Comparison of ENCODE assay signal across 9 mouse cellular contexts in the genomic region with DNA sequence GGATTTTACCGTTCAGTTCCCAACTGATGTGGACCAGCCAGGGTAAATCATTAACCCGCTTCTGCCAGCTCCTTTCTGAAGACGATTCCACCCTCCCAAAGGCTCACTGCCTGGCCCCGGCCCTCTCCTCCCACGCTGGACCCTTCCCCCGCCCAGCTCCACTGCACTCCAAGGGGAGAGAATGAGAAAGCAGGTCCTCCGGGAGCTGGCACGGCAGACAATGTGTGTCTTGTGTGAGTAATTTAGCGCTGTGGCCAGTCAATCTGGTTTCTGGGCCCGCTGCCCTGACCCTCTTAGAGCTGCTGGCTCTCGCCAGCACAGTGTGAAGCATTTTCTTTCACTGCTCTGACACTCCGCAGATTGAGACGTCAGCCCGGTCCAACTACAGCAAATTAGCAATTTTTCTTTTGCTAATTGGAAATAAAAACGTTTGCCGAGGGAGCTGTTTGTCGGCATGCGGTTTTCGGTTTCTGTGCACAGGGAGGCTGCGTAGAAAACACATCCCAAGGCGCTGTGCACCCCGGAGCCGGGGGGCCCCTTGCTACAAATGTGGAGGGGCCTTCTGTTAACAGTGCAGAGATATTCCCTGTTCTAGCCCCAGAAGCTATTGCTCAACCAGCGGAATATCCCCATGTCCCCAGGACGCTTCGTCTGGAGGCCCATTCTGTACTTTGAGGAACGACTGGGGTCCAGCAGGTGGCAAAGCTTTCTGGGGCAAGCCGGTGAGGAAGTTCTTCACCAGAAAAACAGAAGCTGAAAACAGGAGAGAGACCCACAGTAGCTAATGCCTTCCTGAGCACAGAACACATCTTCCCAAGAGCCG.
DNase-seq lines count a peak whose midpoint lies in the region; ATAC-seq and TF ChIP-seq lines count a peak whose summit lies in the region.
"Had no signal": no experiment of that assay in that cellular context is flagged by ENCODE, and none has a peak within 500 bp of the region (broad histone marks: within the 10 kb centered on the region; RNA-seq: fewer than 3 reads in every experiment).

No protein-coding gene starts in this region.

- H3K36me3 ChIP-seq in hindbrain, embryonic 12.5 days = no peaks in the 10 kb centered on the region
- no peaks in the 10 kb centered on the region for H3K36me3 ChIP-seq in liver, embryonic 16.5 days (ENCODE audit: control insufficient read depth, insufficient read depth)

- H3K27ac ChIP-seq in gastrocnemius, adult 2 months = peak overlapping the region; percentile 46
- peak overlapping the region; percentile 74 for H3K27ac ChIP-seq in hindbrain, embryonic 12.5 days
- H3K27ac ChIP-seq in liver, embryonic 16.5 days (ENCODE audit: low read length) = peak overlapping the region; percentile 1; the same call in 1 of the 2 replicates
- H3K27ac ChIP-seq: macrophage had no signal

- 0 out of 2 replicates have a peak overlapping the region, but pooled peaks have one; percentile 6 for H3K9ac ChIP-seq in hindbrain, embryonic 12.5 days
- H3K9ac ChIP-seq in liver, embryonic 16.5 days (ENCODE audit: low read depth, low read length) = no peak overlapping the region

- intact Hi-C loops in gastrocnemius, adult 2 months (cut with DNase I) = no loop called here

- WGBS in hindbrain, embryonic 12.5 days = 14% methylated on average over 29 of the region's 29 CpGs
- WGBS in liver, embryonic 16.5 days (ENCODE audit: insufficient replicate concordance) = 44% methylated on average over 29 of the region's 29 CpGs

- DNase-seq in Muller cell, postnatal 12 days (ENCODE audit: inconsistent ontology term) = peak; percentile 97
- peak; percentile 56 to 86 for DNase-seq in cerebellum, postnatal 4 days (ENCODE audit: low spot score in 2 of 2)
- DNase-seq in gastrocnemius, adult 2 months = peak; percentile 88
- DNase-seq in layer of hippocampus, adult 9-10 months (ENCODE audit: low spot score) = peak; percentile 47
- peak; percentile 28 for DNase-seq in ovary, postnatal 14 days (ENCODE audit: low spot score)
- DNase-seq in thymus, postnatal 0 days (ENCODE audit: low spot score) = no peak

- H3K4me3 ChIP-seq in gastrocnemius, adult 2 months = peak overlapping the region; percentile 55
- no peak overlapping the region for H3K4me3 ChIP-seq in hindbrain, embryonic 12.5 days
- peak overlapping the region; percentile 2; the same call in 1 of the 2 replicates for H3K4me3 ChIP-seq in liver, embryonic 16.5 days (ENCODE audit: low read depth, low read length)

- H3K4me2 ChIP-seq in hindbrain, embryonic 12.5 days (replicated peaks) = peak overlapping the region; percentile 21
- peak overlapping the region; percentile 42 for H3K4me2 ChIP-seq in liver, embryonic 16.5 days (ENCODE audit: low read depth, low read length)

- peaks cover 75% of the 10 kb centered on the region for H3K27me3 ChIP-seq in hindbrain, embryonic 12.5 days
- H3K27me3 ChIP-seq in liver, embryonic 16.5 days (ENCODE audit: control insufficient read depth, insufficient read depth, low read depth, low read length) = no peaks in the 10 kb centered on the region

- peak; percentile 61 for ATAC-seq in hindbrain, embryonic 12.5 days (ENCODE audit: low FRiP score)
- 0 out of 2 replicates have a peak, but pooled peaks have one; percentile 19 for ATAC-seq in liver, embryonic 16.5 days (ENCODE audit: low read depth)

- peaks cover 89% of the 10 kb centered on the region for H3K4me1 ChIP-seq in hindbrain, embryonic 12.5 days
- peaks cover 4% of the 10 kb centered on the region for H3K4me1 ChIP-seq in liver, embryonic 16.5 days (ENCODE audit: control insufficient read depth, low read depth, low read length)

- no peaks in the 10 kb centered on the region for H3K9me3 ChIP-seq in hindbrain, embryonic 12.5 days (replicated peaks)
- no peaks in the 10 kb centered on the region for H3K9me3 ChIP-seq in liver, embryonic 16.5 days (replicated peaks; ENCODE audit: control insufficient read depth, low read length)

- peak; percentile 19; the same call in 1 of the 2 replicates for TF ChIP-seq CTCF in gastrocnemius, adult 2 months (IDR thresholded peaks at IDR 0.05)

Comparison
In these comparisons a context has a peak if more than half of its experiments do, and no peak if none do; other contexts are left out.
1. H3K27ac ChIP-seq: peak in every context shown above with its lines; median percentile 74 in hindbrain, embryonic 12.5 days; 46 in gastrocnemius, adult 2 months; 1 in liver, embryonic 16.5 days.